Mouse (Mus musculus) A20 (cell line): ENCODE results near the gene Rmi1.
A peak's percentile ranks its signal among the peaks of the same experiment; 100 is the strongest.
"Not testable (repeated sequence)": the region's sequence is repeated elsewhere in the genome, so short reads cannot be mapped to it uniquely, and the experiment has no call there.

Experiments
- DNase-seq: peaks from one replicate; pipeline ENCODE4 v3.0.0-alpha.2; 2011; ENCODE audit warnings: low read depth, low spot score

Rmi1 gene

GRCm38 (mm10) chr13:58402003-58402743 lies at the start of gene Rmi1:
Rmi1 (plus strand) TSS chr13:58402248.
- peak; percentile 98 for DNase-seq

- peak; percentile 23 for DNase-seq
Measured at GRCm38 (mm10) chr13:58352996-58353395, 49.1 kb upstream of the Rmi1 start.

GRCm38 (mm10) chr13:58358629-58359303 lies 43.3 kb upstream of the Rmi1 start, which contains the start of gene Kif27:
Kif27 (minus strand) TSS chr13:58359122.
- DNase-seq: peak; percentile 95

- no peak for DNase-seq
Measured at GRCm38 (mm10) chr13:58359304-58359653, 42.8 kb upstream of the Rmi1 start.

GRCm38 (mm10) chr13:58364353-58365175 lies 37.5 kb upstream of the Rmi1 start:
- DNase-seq: no peak

GRCm38 (mm10) chr13:58365179-58365578 lies 36.9 kb upstream of the Rmi1 start:
- not testable (repeated sequence) for DNase-seq

GRCm38 (mm10) chr13:58366373-58366772 lies 35.7 kb upstream of the Rmi1 start:
- DNase-seq: no peak

GRCm38 (mm10) chr13:58367641-58368040 lies 34.4 kb upstream of the Rmi1 start:
- no peak for DNase-seq

- no peak for DNase-seq
Measured at GRCm38 (mm10) chr13:58368835-58369234, 33.2 kb upstream of the Rmi1 start.

- DNase-seq: no peak
Measured at GRCm38 (mm10) chr13:58372278-58373152, 29.5 kb upstream of the Rmi1 start.

GRCm38 (mm10) chr13:58373153-58373470 lies 28.9 kb upstream of the Rmi1 start:
- DNase-seq: no peak

GRCm38 (mm10) chr13:58384371-58384770 lies 17.7 kb upstream of the Rmi1 start:
- peak; percentile 22 for DNase-seq

- DNase-seq: peak; percentile 90
Measured at GRCm38 (mm10) chr13:58384779-58385546, 17.1 kb upstream of the Rmi1 start, which contains the start of gene 2210016F16Rik. 2210016F16Rik (minus strand) TSS chr13:58385225.

- DNase-seq: no peak
Measured at GRCm38 (mm10) chr13:58385547-58385920, 16.5 kb upstream of the Rmi1 start.

- DNase-seq: peak; percentile 80
Measured at GRCm38 (mm10) chr13:58387948-58388347, 14.1 kb upstream of the Rmi1 start.

- no peak for DNase-seq
Measured at GRCm38 (mm10) chr13:58388379-58388778, 13.7 kb upstream of the Rmi1 start.

- peak; percentile 50 for DNase-seq
Measured at GRCm38 (mm10) chr13:58389324-58389951, 12.6 kb upstream of the Rmi1 start.

- not testable (repeated sequence) for DNase-seq
Measured at GRCm38 (mm10) chr13:58394392-58394791, 7.7 kb upstream of the Rmi1 start.

GRCm38 (mm10) chr13:58397651-58398050 lies 4.4 kb upstream of the Rmi1 start:
- DNase-seq: no peak

GRCm38 (mm10) chr13:58400576-58400975 lies 1.5 kb upstream of the Rmi1 start:
- DNase-seq: no peak
